ENCODE assay signal across 14 mouse cellular contexts in genomic region chr8:72422926-72423325, GRCm38 (mm10). TPM values are rescaled to one million over a fixed set of nuclear protein-coding genes. Genes with fewer than 3 reads are reported as not detected.
DNase-seq lines count a peak whose midpoint lies in the region; ATAC-seq and TF ChIP-seq lines count a peak whose summit lies in the region.
"Had no signal": no experiment of that assay in that cellular context is flagged by ENCODE, and none has a peak within 500 bp of the region (broad histone marks: within the 10 kb centered on the region; RNA-seq: fewer than 3 reads in every experiment).

No protein-coding gene starts in this region.

- H3K9ac ChIP-seq in heart, adult 2 months (ENCODE audit: low read depth, low read length): no peak overlapping the region
- H3K9ac ChIP-seq in liver, embryonic 14.5 days (replicated peaks): no peak overlapping the region
- H3K9ac ChIP-seq in liver, embryonic 11.5 days (ENCODE audit: low read depth, low read length): no peak overlapping the region
- H3K9ac ChIP-seq in hindbrain, embryonic 11.5 days (ENCODE audit: low read depth, low read length): no peak overlapping the region
- H3K9ac ChIP-seq: heart, embryonic 15.5 days; midbrain, embryonic 15.5 days had no signal

- no peak for DNase-seq in heart, adult 2 months
- no peak for DNase-seq in heart, postnatal 36 days
- no peak for DNase-seq in liver, embryonic 14.5 days (ENCODE audit: low read depth in 3 of 3, low spot score in 3 of 3)
- no peak for DNase-seq in liver, embryonic 11.5 days (ENCODE audit: low spot score)
- peak; percentile 68 for DNase-seq in R1 (ENCODE audit: low read depth, low spot score)
- DNase-seq in splenic B cell, adult 2 months (ENCODE audit: low read depth, low spot score): peak; percentile 63
- DNase-seq in urinary bladder, postnatal 36 days (ENCODE audit: low spot score in 2 of 2): no peak
- no peak for DNase-seq in hindbrain, embryonic 11.5 days (ENCODE audit: low spot score)
- DNase-seq: adrenal gland, postnatal 14 days; cerebellum, adult 9-11 months; thymus, postnatal 36 days had no signal

- WGBS in heart, adult 2 months: 51% methylated on average over 1 of the region's 1 CpGs
- WGBS in liver, embryonic 14.5 days (ENCODE audit: insufficient replicate concordance): 67% methylated on average over 1 of the region's 1 CpGs
- WGBS in liver, embryonic 11.5 days: 73% methylated on average over 1 of the region's 1 CpGs
- WGBS in hindbrain, embryonic 11.5 days: 78% methylated on average over 1 of the region's 1 CpGs

- H3K4me3 ChIP-seq in heart, adult 2 months: no peak overlapping the region
- no peak overlapping the region for H3K4me3 ChIP-seq in liver, embryonic 14.5 days (ENCODE audit: insufficient read depth in 1 of 2, low read depth in 2 of 2, low read length in 2 of 2)
- no peak overlapping the region for H3K4me3 ChIP-seq in liver, embryonic 11.5 days (ENCODE audit: low read depth, low read length)
- no peak overlapping the region for H3K4me3 ChIP-seq in hindbrain, embryonic 11.5 days (ENCODE audit: low read depth, low read length)
- H3K4me3 ChIP-seq: heart, embryonic 15.5 days; midbrain, embryonic 15.5 days had no signal

- no peak for TF ChIP-seq POLR2A in heart, adult 2 months (IDR thresholded peaks at IDR 0.05; ENCODE audit: insufficient read depth, low read depth, low read length)

- no peaks in the 10 kb centered on the region for H3K27me3 ChIP-seq in heart, adult 2 months (ENCODE audit: control insufficient read depth, insufficient read depth, low read length)
- no peaks in the 10 kb centered on the region for H3K27me3 ChIP-seq in liver, embryonic 14.5 days (ENCODE audit: control insufficient read depth, insufficient read depth, low read length)
- H3K27me3 ChIP-seq in liver, embryonic 11.5 days (replicated peaks; ENCODE audit: control insufficient read depth, insufficient read depth, low read length): no peaks in the 10 kb centered on the region
- H3K27me3 ChIP-seq in splenic B cell, adult 2 months (ENCODE audit: control insufficient read depth, insufficient read depth, low read length, poor library complexity, severe bottlenecking): no peaks in the 10 kb centered on the region
- no peaks in the 10 kb centered on the region for H3K27me3 ChIP-seq in hindbrain, embryonic 11.5 days (ENCODE audit: control insufficient read depth, insufficient read depth, low read length)
- H3K27me3 ChIP-seq: heart, embryonic 15.5 days; midbrain, embryonic 15.5 days had no signal

- peak; percentile 56 for TF ChIP-seq CTCF in heart, adult 2 months (IDR thresholded peaks at IDR 0.05)
- TF ChIP-seq CTCF in liver, embryonic 14.5 days (IDR thresholded peaks at IDR 0.05; ENCODE audit: low read depth): peak; percentile 63

- H3K4me1 ChIP-seq in heart, adult 2 months (ENCODE audit: control insufficient read depth, insufficient read depth, low read length): peaks cover 11% of the 10 kb centered on the region
- H3K4me1 ChIP-seq in liver, embryonic 14.5 days (replicated peaks; ENCODE audit: control insufficient read depth in 2 of 2, insufficient read depth in 2 of 2, low read length in 1 of 2): peaks cover 14 to 25% of the 10 kb centered on the region in 2 experiments
- peaks cover 21% of the 10 kb centered on the region for H3K4me1 ChIP-seq in liver, embryonic 11.5 days (replicated peaks; ENCODE audit: control insufficient read depth, insufficient read depth, low read length)
- peaks cover 12% of the 10 kb centered on the region for H3K4me1 ChIP-seq in hindbrain, embryonic 11.5 days (replicated peaks; ENCODE audit: control insufficient read depth, insufficient read depth, low read length)

- intact Hi-C loops in heart, adult 2 months (cut with DNase I): loop anchor here (5.0 kb wide), 2 partner anchors 69 to 124 kb away; partner anchors contain the start of genes Med26 and Slc35e1
- intact Hi-C loops in heart, postnatal 36 days (cut with DNase I): loop anchor here (2.0 to 5.0 kb wide), 3 partner anchors 16 to 124 kb away; partner anchors contain the start of genes Med26 and Slc35e1

- H3K36me3 ChIP-seq in heart, adult 2 months (ENCODE audit: control insufficient read depth, insufficient read depth, low read length): peaks cover 3% of the 10 kb centered on the region; the same call in 1 of the 2 replicates
- H3K36me3 ChIP-seq in liver, embryonic 14.5 days (replicated peaks; ENCODE audit: control insufficient read depth, insufficient read depth, low read depth): no peaks in the 10 kb centered on the region
- no peaks in the 10 kb centered on the region for H3K36me3 ChIP-seq in liver, embryonic 11.5 days (ENCODE audit: control insufficient read depth, insufficient read depth, low read length)
- H3K36me3 ChIP-seq in splenic B cell, adult 2 months (ENCODE audit: control insufficient read depth, insufficient read depth, low read length, poor library complexity, severe bottlenecking): no peaks in the 10 kb centered on the region
- H3K36me3 ChIP-seq in hindbrain, embryonic 11.5 days (ENCODE audit: control insufficient read depth, insufficient read depth, low read length): no peaks in the 10 kb centered on the region
- H3K36me3 ChIP-seq: heart, embryonic 15.5 days; midbrain, embryonic 15.5 days had no signal

- no peaks in the 10 kb centered on the region for H3K9me3 ChIP-seq in liver, embryonic 14.5 days (ENCODE audit: control insufficient read depth, low read length)
- H3K9me3 ChIP-seq in liver, embryonic 11.5 days (ENCODE audit: control insufficient read depth, low read length): no peaks in the 10 kb centered on the region
- H3K9me3 ChIP-seq in hindbrain, embryonic 11.5 days (ENCODE audit: control insufficient read depth, low read length): no peaks in the 10 kb centered on the region
- H3K9me3 ChIP-seq: heart, embryonic 15.5 days; midbrain, embryonic 15.5 days had no signal

- peaks cover 5% of the 10 kb centered on the region for H3K79me2 ChIP-seq in heart, adult 2 months (replicated peaks; ENCODE audit: control insufficient read depth, insufficient read depth, low read length)

- no peak for TF ChIP-seq EP300 in heart, adult 2 months (IDR thresholded peaks at IDR 0.05; ENCODE audit: insufficient read depth, low read depth, low read length)
- no peak for TF ChIP-seq EP300 in liver, embryonic 14.5 days (IDR thresholded peaks at IDR 0.05; ENCODE audit: low read depth)

- no peak for ATAC-seq in liver, embryonic 14.5 days (ENCODE audit: insufficient read depth)
- no peak for ATAC-seq in liver, embryonic 11.5 days (replicated peaks; ENCODE audit: low FRiP score)
- ATAC-seq in hindbrain, embryonic 11.5 days (ENCODE audit: low FRiP score): no peak
- ATAC-seq: intestine, embryonic 16.5 days; midbrain, embryonic 15.5 days had no signal

- no peak overlapping the region for H3K4me2 ChIP-seq in liver, embryonic 14.5 days (ENCODE audit: low read depth)
- no peak overlapping the region for H3K4me2 ChIP-seq in liver, embryonic 11.5 days
- H3K4me2 ChIP-seq in hindbrain, embryonic 11.5 days (replicated peaks; ENCODE audit: low read depth, low read length): no peak overlapping the region
- H3K4me2 ChIP-seq: midbrain, embryonic 15.5 days had no signal

- no peak overlapping the region for H3K27ac ChIP-seq in heart, adult 2 months
- no peak overlapping the region for H3K27ac ChIP-seq in liver, embryonic 14.5 days
- no peak overlapping the region for H3K27ac ChIP-seq in liver, embryonic 11.5 days (ENCODE audit: low read depth, low read length)
- no peak overlapping the region for H3K27ac ChIP-seq in hindbrain, embryonic 11.5 days (ENCODE audit: low read depth, low read length)
- H3K27ac ChIP-seq: heart, embryonic 15.5 days; midbrain, embryonic 15.5 days had no signal

RNA-seq across cellular contexts. Expression of gene Eps15l1, which starts 1.7 kb away (rescaled TPM):
- total RNA-seq in heart, adult 2 months (2021): 10 to 100 TPM; 36.2 to 39.6 TPM
- polyA plus RNA-seq in heart, adult 2 months (2012; rRNA removed): 34.0 and 46.4 TPM in 2 replicates
- total RNA-seq in heart, postnatal 36 days (2021): 10 to 100 TPM; 41.5 to 43.0 TPM
- polyA plus RNA-seq in liver, embryonic 14.5 days (2012; rRNA removed): 19.6 and 21.1 TPM in 2 replicates
- polyA plus RNA-seq in liver, embryonic 14.5 days (2014; fragmentation: Nextera tagmentation; extraction: Ambion mirVana): 16.9 and 17.7 TPM in 2 replicates
- 45.8 and 47.4 TPM in 2 replicates for polyA plus RNA-seq in liver, embryonic 11.5 days (2014; fragmentation: Nextera tagmentation; extraction: Ambion mirVana)
- 73.4 and 75.9 TPM in 2 replicates for polyA plus RNA-seq in hindbrain, embryonic 11.5 days (2014; fragmentation: Nextera tagmentation; extraction: Ambion mirVana)

RNA-seq across cellular contexts. Expression of gene Calr3, which starts 20.7 kb away (rescaled TPM):
- 10 to 100 TPM; 20.3 to 25.1 TPM for total RNA-seq in heart, adult 2 months (2021)
- polyA plus RNA-seq in heart, adult 2 months (2012; rRNA removed): 5.7 and 19.9 TPM in 2 replicates
- 10 to 100 TPM; 17.1 to 22.0 TPM for total RNA-seq in heart, postnatal 36 days (2021)
- 0.09 and 0.21 TPM in 2 replicates for polyA plus RNA-seq in liver, embryonic 14.5 days (2012; rRNA removed)
- polyA plus RNA-seq in liver, embryonic 14.5 days (2014; fragmentation: Nextera tagmentation; extraction: Ambion mirVana): 0.53 and 0.83 TPM in 2 replicates
- polyA plus RNA-seq in liver, embryonic 11.5 days (2014; fragmentation: Nextera tagmentation; extraction: Ambion mirVana): 2.2 TPM in 2 replicates
- 0.74 and 1.3 TPM in 2 replicates for polyA plus RNA-seq in hindbrain, embryonic 11.5 days (2014; fragmentation: Nextera tagmentation; extraction: Ambion mirVana)

RNA-seq across cellular contexts. Expression of gene 1700030K09Rik, which starts 20.8 kb away (rescaled TPM):
- 1 to 10 TPM; 4.0 to 4.7 TPM for total RNA-seq in heart, adult 2 months (2021)
- 5.0 and 5.7 TPM in 2 replicates for polyA plus RNA-seq in heart, adult 2 months (2012; rRNA removed)
- total RNA-seq in heart, postnatal 36 days (2021): 1 to 10 TPM; 4.6 to 5.8 TPM
- 1.8 and 3.2 TPM in 2 replicates for polyA plus RNA-seq in liver, embryonic 14.5 days (2012; rRNA removed)
- 2.2 and 2.4 TPM in 2 replicates for polyA plus RNA-seq in liver, embryonic 14.5 days (2014; fragmentation: Nextera tagmentation; extraction: Ambion mirVana)
- polyA plus RNA-seq in liver, embryonic 11.5 days (2014; fragmentation: Nextera tagmentation; extraction: Ambion mirVana): 11.6 and 14.0 TPM in 2 replicates
- 11.4 and 13.4 TPM in 2 replicates for polyA plus RNA-seq in hindbrain, embryonic 11.5 days (2014; fragmentation: Nextera tagmentation; extraction: Ambion mirVana)

RNA-seq across cellular contexts. Expression of gene Cherp, which starts 52.1 kb away (rescaled TPM):
- 10 to 100 TPM; 38.7 to 40.0 TPM for total RNA-seq in heart, adult 2 months (2021)
- 22.3 and 25.4 TPM in 2 replicates for polyA plus RNA-seq in heart, adult 2 months (2012; rRNA removed)
- total RNA-seq in heart, postnatal 36 days (2021): 10 to 100 TPM; 36.4 to 45.2 TPM
- 25.4 and 28.8 TPM in 2 replicates for polyA plus RNA-seq in liver, embryonic 14.5 days (2012; rRNA removed)
- 19.9 and 22.6 TPM in 2 replicates for polyA plus RNA-seq in liver, embryonic 14.5 days (2014; fragmentation: Nextera tagmentation; extraction: Ambion mirVana)
- polyA plus RNA-seq in liver, embryonic 11.5 days (2014; fragmentation: Nextera tagmentation; extraction: Ambion mirVana): 90.1 and 92.8 TPM in 2 replicates
- 49.8 and 53.0 TPM in 2 replicates for polyA plus RNA-seq in hindbrain, embryonic 11.5 days (2014; fragmentation: Nextera tagmentation; extraction: Ambion mirVana)

Comparison
In these comparisons a context has a peak if more than half of its experiments do, and no peak if none do; other contexts are left out.
1. DNase-seq: peak in R1 (single experiment) and splenic B cell, adult 2 months (single experiment); none in heart, adult 2 months (0 of 2), heart, postnatal 36 days (0 of 2), liver, embryonic 14.5 days (0 of 3), liver, embryonic 11.5 days (single experiment), urinary bladder, postnatal 36 days (0 of 2) and hindbrain, embryonic 11.5 days (single experiment).